Mouse (Mus musculus) colon, adult 2 months (tissue): ENCODE results near the gene Map7. TPM values are rescaled to one million over a fixed set of nuclear protein-coding genes. Genes with fewer than 3 reads are reported as not detected.

Source experiments
- polyA plus RNA-seq: library from polyadenylated mRNA; depleted of rRNA; stranded (reverse); fragments of >200 nt; gene quantifications from 2 replicates; pipeline ENCODE4 v1.2.3, GENCODE M21; 2012; rRNA removed

Map7 gene
- 57.0 and 61.4 TPM in 2 replicates for polyA plus RNA-seq

DNA sequence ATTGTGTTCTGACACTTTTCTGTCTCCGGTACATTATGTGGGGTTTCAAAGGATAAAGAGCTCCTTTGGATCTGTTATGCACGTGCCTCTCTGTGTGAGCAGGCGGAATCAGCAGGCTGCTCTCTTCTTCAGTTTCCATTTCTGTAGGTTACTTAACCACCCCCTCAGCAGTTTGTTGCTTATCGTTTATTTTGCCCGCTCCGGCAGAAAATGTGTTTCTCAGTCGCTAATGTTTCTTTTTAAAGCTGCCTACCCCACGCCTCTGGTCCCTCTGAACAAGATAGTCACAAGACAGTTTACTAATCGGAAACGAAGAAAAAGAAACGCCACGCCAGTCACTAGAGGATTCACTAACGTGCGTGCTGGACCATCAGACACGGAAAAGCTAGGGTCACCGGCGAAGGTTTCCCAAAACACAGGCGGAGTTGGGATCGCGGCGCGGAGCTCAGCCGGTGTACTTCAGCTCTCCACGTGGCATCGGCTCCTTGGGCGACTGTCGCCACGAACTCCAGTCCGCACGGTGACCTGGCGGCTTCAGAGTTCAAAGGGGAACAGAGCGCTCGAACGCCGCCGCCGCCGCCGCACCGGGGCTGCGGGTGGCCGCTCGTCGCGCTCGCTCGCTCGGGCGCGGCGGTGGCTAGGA is at the start of gene Map7:
Gene Map7, plus strand, starts transcription at position 342 of the 643 bp plus-strand sequence.

DNA sequence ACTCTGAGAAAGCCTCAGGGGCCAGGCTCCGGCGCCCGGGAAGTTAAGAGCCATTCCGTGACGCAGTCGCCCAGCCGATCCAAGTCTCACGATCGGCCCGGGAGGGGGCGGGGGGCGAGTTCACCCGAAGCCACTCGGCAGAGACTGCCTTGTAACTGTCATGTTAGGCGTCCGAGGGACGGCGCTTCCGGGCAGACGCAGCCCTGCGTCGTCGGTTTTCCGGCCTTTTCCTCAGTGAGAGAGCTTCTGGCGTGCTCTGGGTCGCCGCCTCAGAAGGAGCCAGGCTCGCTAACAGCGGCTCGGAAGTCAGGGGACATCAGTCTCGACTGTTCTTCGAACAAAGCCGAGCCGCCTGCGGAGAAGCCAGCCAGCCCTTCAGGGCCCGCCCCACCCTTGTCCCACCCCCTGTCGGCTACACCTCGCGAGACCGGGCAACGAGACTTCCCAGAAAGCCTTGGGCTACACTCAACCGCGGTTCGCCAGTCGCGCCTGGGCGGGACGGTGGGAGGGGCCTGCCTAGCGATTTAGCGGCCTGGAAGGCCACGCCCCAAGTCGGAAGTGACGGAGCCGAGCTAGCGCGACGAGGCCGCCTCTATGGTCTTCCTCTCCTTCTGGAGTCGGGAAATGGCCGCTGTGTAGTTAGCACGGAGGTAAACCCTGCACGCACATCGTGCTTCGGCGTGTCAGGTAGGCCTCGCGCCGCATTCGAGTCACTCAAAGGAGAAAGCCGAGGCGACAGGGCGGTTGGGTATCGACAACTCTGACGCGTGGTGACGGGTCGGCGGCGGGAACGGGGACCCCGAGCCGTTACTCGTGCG is 163.9 kb downstream of the Map7 start, which contains the start of gene Bclaf1:
Gene Bclaf1, plus strand, starts transcription at position 552 of the 818 bp plus-strand sequence.

Other genes starting within 250 kb of the Map7 start
- 49.4 and 56.2 TPM in 2 replicates for gene Pex7, start 240.8 kb upstream of the Map7 start, polyA plus RNA-seq
- gene Map3k5, start 214.0 kb upstream of the Map7 start, polyA plus RNA-seq = 4.9 TPM in 2 replicates
- 5.1 and 6.1 TPM in 2 replicates for gene Bclaf1, start 164.0 kb downstream of the Map7 start, polyA plus RNA-seq
- gene Mtfr2, start 199.3 kb downstream of the Map7 start, polyA plus RNA-seq = 0.71 and 0.72 TPM in 2 replicates